Mouse (Mus musculus): ENCODE results near the gene Inpp4b.

DNA sequence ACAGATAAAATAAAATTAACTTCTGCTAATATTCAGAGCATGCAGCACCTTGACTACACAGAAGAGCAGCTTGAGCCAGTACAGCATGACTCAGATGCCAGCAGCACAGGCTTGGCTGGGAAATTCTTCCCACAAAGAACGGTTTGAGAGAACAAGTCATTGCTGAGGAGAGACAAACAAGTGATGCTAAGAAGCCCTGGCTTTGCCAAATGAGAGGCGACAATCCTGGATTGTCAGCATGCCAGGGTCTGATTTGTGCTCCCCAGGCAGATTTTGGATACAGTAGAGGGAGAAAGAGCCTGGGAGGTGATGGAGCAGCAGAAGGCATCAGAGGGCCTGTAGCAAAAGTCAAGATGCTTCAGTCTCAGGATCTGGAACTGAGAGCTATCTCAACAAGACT, 18.2 kb downstream of the Inpp4b start:
- no peak for TF ChIP-seq CTCF (conservative IDR thresholded peaks at IDR 0.05; ENCODE audit: insufficient read depth, insufficient read length, low read depth, low read length)
- no peak for TF ChIP-seq POLR2A (IDR thresholded peaks at IDR 0.05; ENCODE audit: low read depth, low read length)
